Mouse (Mus musculus) mature B cell (primary cell): Measurements from ENCODE around the gene Lman2.

Experiments
- in situ Hi-C: fragments of 300-500 bp; cut with MboI; formaldehyde crosslinking; loops from 2 replicates; pipeline ENCODE4 v1.14.3; 2019

Lman2 gene

GRCm38 (mm10) chr13:55327169-55327568 is 35.4 kb downstream of the Lman2 start:
- in situ Hi-C loops, result no loop called here

GRCm38 (mm10) chr13:55325596-55325995 is 37.0 kb downstream of the Lman2 start:
- in situ Hi-C loops, result no loop called here

- in situ Hi-C loops, result no loop called here
Observed at GRCm38 (mm10) chr13:55322130-55322825, 40.3 kb downstream of the Lman2 start.

- in situ Hi-C loops, result no loop called here
Observed at GRCm38 (mm10) chr13:55321434-55322129, 41.0 kb downstream of the Lman2 start, which contains the start of gene Rab24. Gene Rab24 (minus strand): TSS chr13:55321946.

GRCm38 (mm10) chr13:55319931-55320533 is 42.6 kb downstream of the Lman2 start, which contains the start of gene Prelid1:
Gene Prelid1 (plus strand): TSS chr13:55320500.
- in situ Hi-C loops, result no loop called here

GRCm38 (mm10) chr13:55318351-55318750 is 44.2 kb downstream of the Lman2 start:
- in situ Hi-C loops, result no loop called here

GRCm38 (mm10) chr13:55314891-55315412 is 47.6 kb downstream of the Lman2 start:
- in situ Hi-C loops, result no loop called here

GRCm38 (mm10) chr13:55313051-55313450 is 49.5 kb downstream of the Lman2 start:
- in situ Hi-C loops, result no loop called here

- in situ Hi-C loops, result no loop called here
Observed at GRCm38 (mm10) chr13:55312028-55312630, 50.5 kb downstream of the Lman2 start.

GRCm38 (mm10) chr13:55300913-55301312 is 61.7 kb downstream of the Lman2 start:
- in situ Hi-C loops, result no loop called here

- in situ Hi-C loops, result no loop called here
Observed at GRCm38 (mm10) chr13:55296760-55297159, 65.8 kb downstream of the Lman2 start.
